Comparison of ENCODE assay signal across 34 mouse cellular contexts in the genomic region with DNA sequence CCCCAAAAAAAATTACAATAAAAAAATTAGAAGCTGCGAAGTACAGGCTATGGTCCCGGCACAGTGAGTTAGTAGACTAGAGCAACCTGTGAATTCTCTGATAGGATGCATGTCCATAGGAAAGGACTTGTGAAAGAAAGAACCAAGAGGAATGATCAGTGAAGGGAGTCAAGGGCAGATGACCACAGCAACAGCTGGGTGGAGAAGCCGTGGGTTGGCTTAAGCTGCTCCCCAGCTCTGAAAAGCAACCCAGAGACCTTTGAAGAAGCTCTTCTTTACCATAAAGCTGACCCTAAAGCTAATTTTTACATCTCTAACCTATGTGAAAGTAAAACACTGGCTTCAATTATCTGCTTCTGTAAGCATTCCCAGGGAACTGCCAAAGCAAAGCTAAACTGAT.
"Had no signal": no experiment of that assay in that cellular context is flagged by ENCODE, and none has a peak within 500 bp of the region (broad histone marks: within the 10 kb centered on the region; RNA-seq: fewer than 3 reads in every experiment).

No protein-coding gene starts in this region.

- H3K9ac ChIP-seq: heart, embryonic 12.5 days; heart, embryonic 13.5 days; heart, embryonic 15.5 days; hindbrain, embryonic 12.5 days; hindbrain, embryonic 13.5 days; hindbrain, embryonic 14.5 days; hindbrain, embryonic 15.5 days; intestine, embryonic 15.5 days; kidney, embryonic 15.5 days had no signal

- H3K4me2 ChIP-seq: heart, embryonic 11.5 days; heart, embryonic 12.5 days; heart, embryonic 13.5 days; heart, embryonic 15.5 days; hindbrain, embryonic 12.5 days; hindbrain, embryonic 13.5 days; hindbrain, embryonic 14.5 days; hindbrain, embryonic 15.5 days; intestine, embryonic 15.5 days; kidney, embryonic 15.5 days had no signal

- H3K4me3 ChIP-seq: heart, embryonic 10.5 days; heart, embryonic 12.5 days; heart, embryonic 13.5 days; heart, embryonic 15.5 days; hindbrain, embryonic 10.5 days; hindbrain, embryonic 12.5 days; hindbrain, embryonic 13.5 days; hindbrain, embryonic 15.5 days; intestine, embryonic 15.5 days; kidney, embryonic 15.5 days; layer of hippocampus, adult 2 months; left cerebral cortex, adult 2 months had no signal

- ATAC-seq: hindbrain, embryonic 16.5 days; hindbrain, postnatal 0 days; inflammation-experienced regulatory T-cells, adult 6 months; intestine, embryonic 15.5 days; intestine, embryonic 16.5 days; intestine, postnatal 0 days had no signal

- H3K9me3 ChIP-seq: heart, embryonic 10.5 days; heart, embryonic 12.5 days; heart, embryonic 13.5 days; heart, embryonic 15.5 days; hindbrain, embryonic 10.5 days; hindbrain, embryonic 12.5 days; hindbrain, embryonic 13.5 days; hindbrain, embryonic 15.5 days; intestine, embryonic 15.5 days; kidney, embryonic 15.5 days had no signal

- H3K27me3 ChIP-seq: heart, embryonic 12.5 days; heart, embryonic 13.5 days; heart, embryonic 15.5 days; hindbrain, embryonic 12.5 days; hindbrain, embryonic 13.5 days; hindbrain, embryonic 15.5 days; intestine, embryonic 15.5 days; kidney, embryonic 15.5 days had no signal

- H3K36me3 ChIP-seq: heart, embryonic 10.5 days; heart, embryonic 12.5 days; heart, embryonic 13.5 days; heart, embryonic 15.5 days; hindbrain, embryonic 10.5 days; hindbrain, embryonic 12.5 days; hindbrain, embryonic 13.5 days; hindbrain, embryonic 15.5 days; intestine, embryonic 15.5 days; kidney, embryonic 15.5 days had no signal

- DNase-seq: heart, postnatal 10 days; heart, postnatal 14 days; heart, postnatal 36 days; heart, postnatal 4 days; kidney, adult 11 months; kidney, adult 18-20 months; kidney, adult 8-10 months; kidney, adult 9 months; kidney, postnatal 10 days; kidney, postnatal 14 days; kidney, postnatal 25 days; kidney, postnatal 36 days; layer of hippocampus, adult 9-11 months; layer of hippocampus, postnatal 36 days had no signal

- H3K4me1 ChIP-seq: heart, embryonic 10.5 days; heart, embryonic 12.5 days; heart, embryonic 15.5 days; intestine, embryonic 15.5 days had no signal

- H3K27ac ChIP-seq: heart, embryonic 10.5 days; heart, embryonic 13.5 days; heart, embryonic 15.5 days; hindbrain, embryonic 10.5 days; hindbrain, embryonic 12.5 days; hindbrain, embryonic 13.5 days; hindbrain, embryonic 14.5 days; hindbrain, embryonic 15.5 days; hindbrain, postnatal 0 days; intestine, embryonic 15.5 days; kidney, postnatal 0 days; layer of hippocampus, adult 2 months; left cerebral cortex, adult 2 months had no signal
